Mouse (Mus musculus) embryonic facial prominence, embryonic 10.5 days (tissue): Measurements from ENCODE around the gene Gm9048. TPM values are rescaled to one million over a fixed set of nuclear protein-coding genes. Genes with fewer than 3 reads are reported as not detected.
"Not testable (repeated sequence)": the region's sequence is repeated elsewhere in the genome, so short reads cannot be mapped to it uniquely, and the experiment has no call there.

Experiments
- DNase-seq: peaks from one replicate; pipeline ENCODE4 v3.0.0-alpha.2; 2017; ENCODE audit warnings: low spot score
- H3K27ac ChIP-seq: fragments of 300-500 bp; sonication (generic); replicated peaks from 2 replicates; pipeline ENCODE4 v1.5.1; 2016; ENCODE audit warnings: mild to moderate bottlenecking
- H3K27me3 ChIP-seq: fragments of 300-500 bp; sonication (generic); replicated peaks from 2 replicates; pipeline ENCODE4 v1.6.1; 2016; ENCODE audit warnings: low read depth, mild to moderate bottlenecking; ENCODE audit not compliant: poor library complexity, severe bottlenecking
- H3K36me3 ChIP-seq: fragments of 300-500 bp; sonication (generic); replicated peaks from 2 replicates; pipeline ENCODE4 v1.6.1; 2016; ENCODE audit warnings: mild to moderate bottlenecking, moderate library complexity
- H3K4me1 ChIP-seq: fragments of 300-500 bp; sonication (generic); 2 replicates; pipeline ENCODE4 v1.6.1; 2016
- H3K4me3 ChIP-seq: fragments of 300-500 bp; sonication (generic); 2 replicates; pipeline ENCODE4 v1.5.1; 2016; ENCODE audit warnings: mild to moderate bottlenecking, moderate library complexity
- H3K9me3 ChIP-seq: fragments of 300-500 bp; sonication (generic); 2 replicates; pipeline ENCODE4 v1.6.1; 2016; ENCODE audit warnings: mild to moderate bottlenecking
- WGBS: fragments of 180-500 bp; shearing (Covaris S2); methylation state at CpG from one replicate; pipeline ENCODE4 v1.1.7; 2016; 5-methylcytosine and 5-hydroxymethylcytosine counted together
- polyA plus RNA-seq: library from polyadenylated mRNA; unstranded; fragments of >200 nt; fragmentation: Nextera tagmentation; extraction: Ambion mirVana; gene quantifications from 2 replicates; pipeline ENCODE4 v1.2.1, GENCODE M21; 2016

The Gm9048 gene
- not detected in 2 replicates for polyA plus RNA-seq

- H3K36me3 ChIP-seq, DNase-seq, H3K4me1 ChIP-seq, H3K27ac ChIP-seq, H3K9me3 ChIP-seq, H3K4me3 ChIP-seq, H3K27me3 ChIP-seq: not testable (repeated sequence)
- WGBS = 91% methylated on average over 1 of the region's 14 CpGs
Measured at GRCm38 (mm10) chr10:118348579-118348978, at the start of gene Gm9048. Gm9048 (minus strand) TSS chr10:118348679.

- Histone ChIP-seq H3K9me3 (no peaks in the 10 kb centered on the region), H3K27me3 (no peaks in the 10 kb centered on the region), H3K4me1 (no peaks in the 10 kb centered on the region), H3K36me3 (no peaks in the 10 kb centered on the region), H3K4me3 (0 out of 2 replicates have a peak overlapping the region, but pooled peaks have one; percentile 19), H3K27ac (no peak overlapping the region)
- peak; percentile 86 for DNase-seq
- 16% methylated on average over 10 of the region's 10 CpGs for WGBS
Measured at GRCm38 (mm10) chr10:118370443-118370842, 22.0 kb upstream of the Gm9048 start.

- WGBS = 90% methylated on average over 9 of the region's 9 CpGs
- H3K4me3 ChIP-seq = no peak overlapping the region
- H3K9me3 ChIP-seq = no peaks in the 10 kb centered on the region
- H3K36me3 ChIP-seq = no peaks in the 10 kb centered on the region
- H3K27ac ChIP-seq = no peak overlapping the region
- no peak for DNase-seq
- H3K4me1 ChIP-seq = no peaks in the 10 kb centered on the region
- H3K27me3 ChIP-seq = no peaks in the 10 kb centered on the region
Measured at GRCm38 (mm10) chr10:118369518-118369917, 21.0 kb upstream of the Gm9048 start.

- H3K4me3 ChIP-seq, H3K4me1 ChIP-seq, H3K9me3 ChIP-seq, DNase-seq, H3K36me3 ChIP-seq, H3K27ac ChIP-seq, H3K27me3 ChIP-seq: not testable (repeated sequence)
- 100% methylated on average over 1 of the region's 11 CpGs for WGBS
Measured at GRCm38 (mm10) chr10:118354005-118354404, 5.5 kb upstream of the Gm9048 start, which contains the start of gene Gm9049. Gm9049 (minus strand) TSS chr10:118354105.

- no CpG with 5 or more reads among the region's 14 CpGs for WGBS
- DNase-seq, H3K27me3 ChIP-seq, H3K27ac ChIP-seq, H3K36me3 ChIP-seq, H3K9me3 ChIP-seq, H3K4me3 ChIP-seq, H3K4me1 ChIP-seq: not testable (repeated sequence)
Measured at GRCm38 (mm10) chr10:118343155-118343554, 5.3 kb downstream of the Gm9048 start, which contains the start of gene Gm9046. Gm9046 (minus strand) TSS chr10:118343255.

- WGBS = no CpG with 5 or more reads among the region's 14 CpGs
- H3K27ac ChIP-seq, H3K27me3 ChIP-seq, H3K4me3 ChIP-seq, DNase-seq, H3K4me1 ChIP-seq, H3K36me3 ChIP-seq, H3K9me3 ChIP-seq: not testable (repeated sequence)
Measured at GRCm38 (mm10) chr10:118337731-118338130, 10.7 kb downstream of the Gm9048 start, which contains the start of gene Gm9045. Gm9045 (minus strand) TSS chr10:118337831.

GRCm38 (mm10) chr10:118332308-118332707, 16.2 kb downstream of the Gm9048 start, which contains the start of gene Gm9044:
Gm9044 (minus strand) TSS chr10:118332408.
- not testable (repeated sequence) for H3K27me3 ChIP-seq, H3K27ac ChIP-seq, H3K4me3 ChIP-seq, H3K4me1 ChIP-seq, DNase-seq, H3K9me3 ChIP-seq, H3K36me3 ChIP-seq
- no CpG with 5 or more reads among the region's 14 CpGs for WGBS

- not testable (repeated sequence) for H3K27me3 ChIP-seq, H3K4me1 ChIP-seq, H3K36me3 ChIP-seq, DNase-seq, H3K4me3 ChIP-seq, H3K9me3 ChIP-seq, H3K27ac ChIP-seq
- no CpG with 5 or more reads among the region's 11 CpGs for WGBS
Measured at GRCm38 (mm10) chr10:118326869-118327268, 21.6 kb downstream of the Gm9048 start, which contains the start of gene Gm9040. Gm9040 (minus strand) TSS chr10:118326969.

GRCm38 (mm10) chr10:118319024-118319423, 29.5 kb downstream of the Gm9048 start:
- Histone ChIP-seq H3K27ac (no peak overlapping the region), H3K4me3 (no peak overlapping the region), H3K4me1 (no peaks in the 10 kb centered on the region), H3K27me3 (no peaks in the 10 kb centered on the region), H3K36me3 (no peaks in the 10 kb centered on the region), H3K9me3 (no peaks in the 10 kb centered on the region)
- DNase-seq = no peak
- WGBS = 87% methylated on average over 8 of the region's 8 CpGs

GRCm38 (mm10) chr10:118302133-118302532, 46.3 kb downstream of the Gm9048 start:
- H3K4me3 ChIP-seq, H3K36me3 ChIP-seq, H3K27ac ChIP-seq, H3K27me3 ChIP-seq, H3K4me1 ChIP-seq, H3K9me3 ChIP-seq: not testable (repeated sequence)
- DNase-seq = peak; percentile 9
- 40% methylated on average over 2 of the region's 2 CpGs for WGBS

Other genes with a start within 250 kb of the Gm9048 start
- gene Mdm1, start 206.9 kb downstream of the Gm9048 start, polyA plus RNA-seq = 56.7 and 58.0 TPM in 2 replicates
- gene Il22, start 143.7 kb downstream of the Gm9048 start, polyA plus RNA-seq = not detected in 2 replicates
- gene Gm32717, start 107.9 kb downstream of the Gm9048 start, polyA plus RNA-seq = not detected in 2 replicates
- not detected in 2 replicates for gene Gm32802, start 90.0 kb downstream of the Gm9048 start, polyA plus RNA-seq
- gene Iltifb, start 53.6 kb downstream of the Gm9048 start, polyA plus RNA-seq = not detected in 2 replicates
- not detected in 2 replicates for gene Gm9040, start 21.7 kb downstream of the Gm9048 start, polyA plus RNA-seq
- gene Gm9044, start 16.3 kb downstream of the Gm9048 start, polyA plus RNA-seq = not detected in 2 replicates
- 0.13 TPM in 1 of 2 replicates, not detected in the other for gene Gm9045, start 10.8 kb downstream of the Gm9048 start, polyA plus RNA-seq
- not detected in 2 replicates for gene Gm9046, start 5.4 kb downstream of the Gm9048 start, polyA plus RNA-seq
- gene Gm9049, start 5.4 kb upstream of the Gm9048 start, polyA plus RNA-seq = 0.13 TPM in 1 of 2 replicates, not detected in the other
- gene Ifng, start 92.4 kb upstream of the Gm9048 start, polyA plus RNA-seq = not detected in 2 replicates